Mouse (Mus musculus): Measurements from ENCODE around the gene Aldh16a1.

DNA sequence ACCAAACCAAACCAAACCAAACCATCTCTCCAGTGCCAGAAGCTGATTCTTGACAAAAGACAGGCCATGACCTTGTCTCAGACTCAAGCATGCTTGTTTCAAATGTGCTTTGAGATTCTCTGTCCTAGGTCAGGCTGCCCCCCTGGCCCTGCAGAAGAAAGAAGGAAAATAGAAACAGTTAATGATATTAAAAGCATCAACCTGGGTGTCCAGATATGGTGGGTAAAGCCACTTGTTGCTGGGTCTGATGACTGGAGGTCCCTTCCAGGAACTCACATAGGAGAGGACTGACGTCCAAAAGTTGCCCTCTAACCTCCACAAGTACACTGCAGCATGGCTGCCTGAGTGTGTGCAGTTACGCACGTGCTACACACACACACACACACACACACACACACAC is 6.5 kb upstream of the Aldh16a1 start:
- TF ChIP-seq POLR2A (IDR thresholded peaks at IDR 0.05; ENCODE audit: insufficient read depth, low read depth, low read length) (no peak), CTCF (IDR thresholded peaks at IDR 0.05; ENCODE audit: insufficient read depth, low read depth, low read length) (no peak)
